Mouse (Mus musculus): ENCODE data around the gene St6galnac4. TPM values are rescaled to one million over a fixed set of nuclear protein-coding genes. Genes with fewer than 3 reads are reported as not detected.

Gene St6galnac4
- polyA plus RNA-seq, 1 experiment from 2014 or later = 23.8 TPM

DNA sequence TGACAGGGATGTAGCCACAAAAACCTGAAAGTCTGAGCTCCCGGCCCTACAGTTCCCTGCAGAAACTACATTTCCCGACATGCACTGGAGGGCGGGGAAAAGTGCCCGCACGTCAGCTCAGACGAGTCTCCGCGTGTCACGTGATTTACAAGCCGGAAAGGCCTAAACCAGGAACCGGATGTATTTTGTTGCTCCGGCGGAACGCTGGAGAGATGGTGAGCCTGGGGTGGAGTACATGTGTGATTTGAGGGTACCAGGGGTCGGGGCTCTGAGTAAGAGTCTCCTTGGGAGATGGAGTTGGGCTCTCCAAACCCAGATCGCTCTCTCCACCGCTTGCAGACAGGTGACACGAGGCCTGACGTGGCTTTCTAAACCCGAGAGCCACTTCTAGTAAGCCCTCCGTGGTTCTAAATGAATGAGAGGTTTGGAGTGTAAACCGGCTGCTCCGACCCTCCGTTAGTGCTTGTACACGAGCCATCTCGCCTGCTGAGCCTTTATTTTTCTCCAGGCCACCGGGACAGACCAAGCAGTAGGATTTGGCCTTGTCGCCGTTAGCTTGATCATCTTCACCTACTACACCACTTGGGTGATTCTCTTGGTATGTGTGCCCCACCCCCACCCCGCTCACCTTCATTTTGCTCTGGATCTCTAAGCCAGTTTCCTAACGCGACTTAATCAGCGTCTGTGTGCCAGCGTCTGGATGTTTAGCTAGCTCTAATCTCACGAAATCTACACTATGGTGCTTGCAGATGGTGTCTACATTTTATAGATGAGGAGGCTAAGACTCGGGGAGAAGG, 16.0 kb upstream of the St6galnac4 start, which contains the start of gene Dpm2:
Gene Dpm2 (plus strand): TSS at position 161 of the 797 bp plus-strand sequence.
- Histone ChIP-seq H3K27ac (ENCODE audit: low read depth) (peak within 1 kb of the TSS; percentile 25; the same call in 1 of the 2 replicates), H3K9ac (peak within 1 kb of the TSS; percentile 61), H3K36me3 (ENCODE audit: insufficient read depth) (peaks cover 40% of the 10 kb centered on the region), H3K4me1 (ENCODE audit: insufficient read depth) (peaks cover 3% of the 10 kb centered on the region; the same call in 1 of the 2 replicates), H3K27me3 (ENCODE audit: insufficient read depth, low read length) (no peaks in the 10 kb centered on the region), H3K4me3 (ENCODE audit: low read depth, low read length) (peak within 1 kb of the TSS; percentile 75), H3K9me3 (ENCODE audit: low read depth, low read length) (no peaks in the 10 kb centered on the region), H3K4me2 (peak within 1 kb of the TSS; percentile 74)
- TF ChIP-seq CTCF (IDR thresholded peaks at IDR 0.05; ENCODE audit: low read depth) = 0 out of 2 replicates have a peak, but pooled peaks have one; percentile 2
- under 1% methylated on average over 36 of the region's 36 CpGs for WGBS
- DNase-seq = peak; percentile 97
- peak; percentile 81 for ATAC-seq (ENCODE audit: insufficient read depth)

DNA sequence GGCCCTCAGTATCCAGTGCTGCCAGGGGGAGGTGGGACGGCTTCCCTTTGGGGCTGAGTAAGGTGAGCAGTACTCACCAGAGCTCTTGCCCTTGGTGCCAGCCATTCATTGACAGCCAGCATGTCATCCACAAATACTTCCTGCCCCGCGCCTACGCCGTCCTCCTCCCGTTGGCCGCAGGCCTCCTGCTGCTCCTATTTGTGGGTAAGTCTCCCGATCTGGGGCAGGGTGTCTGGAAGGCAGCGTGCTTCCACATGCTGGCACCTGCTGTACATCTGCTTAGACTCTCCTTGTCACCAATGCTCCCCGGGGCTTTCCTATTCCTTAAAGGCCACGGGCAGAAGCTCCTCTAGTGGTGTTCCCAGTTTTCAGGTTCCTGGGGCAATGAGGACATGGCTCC, 14.7 kb upstream of the St6galnac4 start:
- H3K4me2 ChIP-seq = no peak overlapping the region

DNA sequence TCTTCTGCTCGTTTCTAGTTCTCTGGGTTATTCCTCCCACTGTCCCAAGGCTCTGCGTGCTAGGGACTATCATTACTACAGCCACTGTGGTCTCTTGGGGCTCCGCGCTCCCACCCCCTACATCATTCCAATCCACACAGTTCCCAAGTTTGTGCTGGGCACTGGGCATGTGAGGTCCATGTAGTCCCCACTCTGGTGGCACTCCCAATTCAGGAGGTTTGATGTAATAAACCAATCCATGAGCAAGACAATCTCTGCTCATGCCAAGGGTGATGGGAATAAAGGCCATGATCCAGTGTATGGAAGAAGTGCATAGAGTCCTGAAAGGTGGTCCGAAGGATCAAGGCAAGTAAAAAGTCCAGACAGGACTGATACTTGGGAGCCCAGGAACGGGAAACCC, 12.4 kb upstream of the St6galnac4 start, which contains the start of gene Pip5kl1:
Gene Pip5kl1 (plus strand): TSS at position 301 of the 400 bp plus-strand sequence.
- TF ChIP-seq CTCF (IDR thresholded peaks at IDR 0.05; ENCODE audit: low read depth) = no peak
- DNase-seq = no peak
- no peak for ATAC-seq (ENCODE audit: insufficient read depth)
- Histone ChIP-seq H3K9me3 (ENCODE audit: low read depth, low read length) (no peaks in the 10 kb centered on the region), H3K4me2 (peak within 1 kb of the TSS; percentile 85), H3K27me3 (ENCODE audit: insufficient read depth, low read length) (0 out of 2 replicates have a peak, but pooled peaks cover 9% of the 10 kb centered on the region), H3K4me3 (ENCODE audit: low read depth, low read length) (peak within 1 kb of the TSS; percentile 40), H3K9ac (0 out of 2 replicates have a peak within 1 kb of the TSS, but pooled peaks have one; percentile 20), H3K4me1 (ENCODE audit: insufficient read depth) (peaks cover 3% of the 10 kb centered on the region; the same call in 1 of the 2 replicates), H3K27ac (ENCODE audit: low read depth) (no peak within 1 kb of the TSS), H3K36me3 (ENCODE audit: insufficient read depth) (peaks cover 11% of the 10 kb centered on the region; the same call in 1 of the 2 replicates)
- 74% methylated on average over 6 of the region's 6 CpGs for WGBS

More for the DNA sequence above, 14.7 kb upstream of the St6galnac4 start:
- peaks cover 28% of the 10 kb centered on the region for H3K36me3 ChIP-seq (ENCODE audit: insufficient read depth)
- no peak overlapping the region for H3K4me3 ChIP-seq (ENCODE audit: low read depth, low read length)
- H3K9me3 ChIP-seq (ENCODE audit: low read depth, low read length) = no peaks in the 10 kb centered on the region
- H3K4me1 ChIP-seq (ENCODE audit: insufficient read depth) = peaks cover 3% of the 10 kb centered on the region; the same call in 1 of the 2 replicates
- DNase-seq = no peak
- no peaks in the 10 kb centered on the region for H3K27me3 ChIP-seq (ENCODE audit: insufficient read depth, low read length)
- H3K27ac ChIP-seq (ENCODE audit: low read depth) = no peak overlapping the region
- no peak overlapping the region for H3K9ac ChIP-seq
- ATAC-seq (ENCODE audit: insufficient read depth) = no peak
- 86% methylated on average over 11 of the region's 11 CpGs for WGBS
- TF ChIP-seq CTCF (IDR thresholded peaks at IDR 0.05; ENCODE audit: low read depth) = no peak

DNA sequence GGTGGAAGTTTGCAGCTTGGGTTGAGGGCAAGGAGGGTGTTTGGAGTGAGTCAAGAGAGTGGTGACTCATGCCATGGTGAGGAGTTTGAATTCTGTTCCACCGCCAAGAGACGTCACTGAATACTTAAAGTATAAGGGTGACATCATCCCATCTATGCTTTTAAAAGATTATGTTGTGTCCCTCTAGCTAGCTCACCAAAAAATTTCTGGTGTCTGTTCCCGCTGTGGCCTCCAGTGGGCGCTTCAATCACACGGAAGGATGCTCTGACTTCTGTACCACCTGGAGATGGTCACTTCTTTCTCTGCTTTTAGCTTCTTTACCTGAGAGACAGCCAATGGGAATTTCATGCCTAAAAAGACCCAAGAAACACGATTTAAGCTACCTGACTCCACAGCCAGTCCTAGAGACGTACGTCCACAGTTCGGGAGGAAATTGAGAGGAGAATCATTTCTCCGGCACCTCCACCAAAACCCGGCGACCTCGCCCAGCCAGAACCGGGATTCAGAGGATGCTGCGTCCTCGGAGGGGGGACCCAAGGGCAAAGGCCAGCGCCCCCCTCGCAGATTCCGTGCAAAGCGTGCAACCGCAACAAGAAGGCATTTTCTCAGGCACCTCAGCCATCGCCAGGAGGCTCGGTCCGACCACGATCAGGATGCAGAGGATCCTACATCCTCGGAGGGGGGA, 11.9 kb upstream of the St6galnac4 start:
- peak overlapping the region; percentile 85 for H3K4me2 ChIP-seq
- peak; percentile 79 for TF ChIP-seq CTCF (IDR thresholded peaks at IDR 0.05; ENCODE audit: low read depth)
- WGBS = 2% methylated on average over 26 of the region's 26 CpGs
- no peaks in the 10 kb centered on the region for H3K9me3 ChIP-seq (ENCODE audit: low read depth, low read length)
- H3K27ac ChIP-seq (ENCODE audit: low read depth) = no peak overlapping the region
- H3K36me3 ChIP-seq (ENCODE audit: insufficient read depth) = peaks cover 11% of the 10 kb centered on the region; the same call in 1 of the 2 replicates
- peak; percentile 82 for DNase-seq
- peak overlapping the region; percentile 40 for H3K4me3 ChIP-seq (ENCODE audit: low read depth, low read length)
- ATAC-seq (ENCODE audit: insufficient read depth) = no peak
- H3K9ac ChIP-seq = 0 out of 2 replicates have a peak overlapping the region, but pooled peaks have one; percentile 20
- 0 out of 2 replicates have a peak, but pooled peaks cover 9% of the 10 kb centered on the region for H3K27me3 ChIP-seq (ENCODE audit: insufficient read depth, low read length)
- peaks cover 3% of the 10 kb centered on the region; the same call in 1 of the 2 replicates for H3K4me1 ChIP-seq (ENCODE audit: insufficient read depth)

DNA sequence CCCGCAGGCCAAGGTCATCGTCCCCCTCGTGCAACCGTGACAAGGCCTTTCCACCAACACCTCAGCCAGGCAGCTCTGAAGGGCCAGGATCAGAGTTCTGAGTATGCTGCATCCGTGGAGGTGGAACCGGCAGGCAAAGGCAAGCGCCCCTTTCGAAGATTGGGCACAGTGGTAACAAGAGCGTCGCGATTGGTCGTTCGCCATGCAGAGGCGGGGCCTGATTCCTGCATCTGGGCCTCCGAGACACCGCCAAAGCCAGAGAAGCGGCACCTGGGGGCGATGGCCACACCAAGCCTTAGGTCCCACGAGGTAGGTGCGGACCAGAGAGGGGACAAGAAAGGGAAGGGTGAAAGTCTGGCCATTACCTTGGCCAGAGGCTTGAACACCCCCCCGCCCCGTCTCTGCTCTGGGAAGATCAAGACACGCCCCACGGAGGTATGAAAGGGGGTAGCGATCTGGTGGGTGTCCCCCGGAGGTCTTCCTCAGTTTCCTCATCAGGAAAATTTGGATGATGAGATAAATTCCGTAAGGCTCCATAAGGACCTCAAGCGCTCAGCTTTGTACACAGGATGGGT, 11.2 kb upstream of the St6galnac4 start, which contains the start of gene 9430097D07Rik:
Gene 9430097D07Rik (minus strand): TSS at position 99 of the 575 bp plus-strand sequence.
- WGBS = 6% methylated on average over 28 of the region's 28 CpGs
- H3K4me2 ChIP-seq = peak within 1 kb of the TSS; percentile 85
- no peak for TF ChIP-seq CTCF (IDR thresholded peaks at IDR 0.05; ENCODE audit: low read depth)

GRCm38 (mm10) chr2:32576532-32576931, 10.4 kb upstream of the St6galnac4 start:
- H3K27me3 ChIP-seq (ENCODE audit: insufficient read depth, low read length) = 0 out of 2 replicates have a peak, but pooled peaks cover 9% of the 10 kb centered on the region

More for the DNA sequence above, 11.2 kb upstream of the St6galnac4 start, which contains the start of gene 9430097D07Rik:
- peaks cover 11% of the 10 kb centered on the region; the same call in 1 of the 2 replicates for H3K36me3 ChIP-seq (ENCODE audit: insufficient read depth)
- H3K4me3 ChIP-seq (ENCODE audit: low read depth, low read length) = peak within 1 kb of the TSS; percentile 40
- no peak within 1 kb of the TSS for H3K27ac ChIP-seq (ENCODE audit: low read depth)
- peak; percentile 26; the same call in 1 of the 2 replicates for ATAC-seq (ENCODE audit: insufficient read depth)
- peak; percentile 73 for DNase-seq
- H3K27me3 ChIP-seq (ENCODE audit: insufficient read depth, low read length) = 0 out of 2 replicates have a peak, but pooled peaks cover 9% of the 10 kb centered on the region
- H3K9me3 ChIP-seq (ENCODE audit: low read depth, low read length) = no peaks in the 10 kb centered on the region
- H3K4me1 ChIP-seq (ENCODE audit: insufficient read depth) = peaks cover 3% of the 10 kb centered on the region; the same call in 1 of the 2 replicates
- 0 out of 2 replicates have a peak within 1 kb of the TSS, but pooled peaks have one; percentile 20 for H3K9ac ChIP-seq

More at GRCm38 (mm10) chr2:32576532-32576931, 10.4 kb upstream of the St6galnac4 start:
- H3K4me3 ChIP-seq (ENCODE audit: low read depth, low read length) = no peak overlapping the region
- no peaks in the 10 kb centered on the region for H3K9me3 ChIP-seq (ENCODE audit: low read depth, low read length)
- H3K27ac ChIP-seq (ENCODE audit: low read depth) = no peak overlapping the region
- no peak overlapping the region for H3K9ac ChIP-seq
- H3K4me2 ChIP-seq = no peak overlapping the region
- WGBS = 80% methylated on average over 9 of the region's 9 CpGs
- ATAC-seq (ENCODE audit: insufficient read depth) (no peak), DNase-seq (no peak)
- H3K36me3 ChIP-seq (ENCODE audit: insufficient read depth) = peaks cover 11% of the 10 kb centered on the region; the same call in 1 of the 2 replicates
- H3K4me1 ChIP-seq (ENCODE audit: insufficient read depth) = peaks cover 2% of the 10 kb centered on the region; the same call in 1 of the 2 replicates
- no peak for TF ChIP-seq CTCF (IDR thresholded peaks at IDR 0.05; ENCODE audit: low read depth)

All from lung, embryonic 14.5 days (tissue).